8 mouse cellular contexts compared by ENCODE assay signal in the genomic region with DNA sequence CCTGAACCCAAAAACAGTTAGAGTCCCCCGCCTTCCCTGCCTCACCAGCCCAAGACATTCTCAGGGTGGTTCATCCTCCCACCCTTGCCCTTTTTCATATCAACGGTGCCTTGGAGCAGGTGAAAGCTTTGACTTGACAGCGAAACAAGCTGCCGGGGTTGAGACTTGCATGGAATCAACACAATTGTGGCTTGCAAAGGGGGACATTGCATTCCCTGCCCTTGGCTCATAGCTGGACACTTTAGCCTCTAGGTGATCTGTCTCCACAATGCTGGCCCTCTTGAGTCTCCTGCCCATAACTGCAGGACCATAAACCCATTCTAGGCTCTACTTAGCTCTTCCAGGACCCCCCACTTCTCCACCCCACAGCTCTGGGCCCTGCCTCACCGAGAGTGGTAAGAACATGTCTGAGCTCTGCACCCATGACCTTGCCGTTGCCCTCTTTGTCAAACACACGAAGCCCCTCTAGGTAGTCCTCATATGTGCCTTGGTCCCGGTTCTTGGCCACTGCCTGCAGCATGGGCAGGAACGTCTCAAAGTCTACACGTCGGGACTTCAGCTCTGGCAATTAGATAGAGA. TPM values are rescaled to one million over a fixed set of nuclear protein-coding genes. Genes with fewer than 3 reads are reported as not detected.
A peak's percentile ranks its signal among the peaks of the same experiment; 100 is the strongest.
DNase-seq lines count a peak whose midpoint lies in the region; ATAC-seq and TF ChIP-seq lines count a peak whose summit lies in the region.

No protein-coding gene starts in this region.

- H3K9ac ChIP-seq in embryonic facial prominence, embryonic 11.5 days (replicated peaks; ENCODE audit: low read length), result peak overlapping the region; percentile 79
- H3K9ac ChIP-seq in hindbrain, postnatal 0 days (replicated peaks; ENCODE audit: low read length), result peak overlapping the region; percentile 75

- H3K36me3 ChIP-seq in embryonic facial prominence, embryonic 11.5 days (replicated peaks; ENCODE audit: control insufficient read depth, insufficient read depth, low read depth, low read length), result peaks cover 3% of the 10 kb centered on the region; the same call in 1 of the 2 replicates
- H3K36me3 ChIP-seq in hindbrain, postnatal 0 days (ENCODE audit: insufficient read depth, low read length), result peaks cover 9% of the 10 kb centered on the region; the same call in 1 of the 2 replicates

- TF ChIP-seq CTCF in left cerebral cortex, adult 2 months (IDR thresholded peaks at IDR 0.05), result no peak
- no peak for TF ChIP-seq CTCF in hindbrain, postnatal 0 days (IDR thresholded peaks at IDR 0.05; ENCODE audit: low read depth)

- H3K4me1 ChIP-seq in embryonic facial prominence, embryonic 11.5 days (ENCODE audit: control insufficient read depth, insufficient read depth, low read length), result peaks cover 4% of the 10 kb centered on the region; the same call in 1 of the 2 replicates
- H3K4me1 ChIP-seq in hindbrain, postnatal 0 days (ENCODE audit: insufficient read depth, low read length), result peaks cover 20% of the 10 kb centered on the region

- WGBS in embryonic facial prominence, embryonic 11.5 days, result 55% methylated on average over 11 of the region's 11 CpGs
- 52% methylated on average over 11 of the region's 11 CpGs for WGBS in hindbrain, postnatal 0 days

- no peaks in the 10 kb centered on the region for H3K9me3 ChIP-seq in embryonic facial prominence, embryonic 11.5 days (replicated peaks; ENCODE audit: control insufficient read depth, low read length)
- no peaks in the 10 kb centered on the region for H3K9me3 ChIP-seq in hindbrain, postnatal 0 days (ENCODE audit: low read length)

- no peak for ATAC-seq in embryonic facial prominence, embryonic 11.5 days (replicated peaks; ENCODE audit: insufficient number of reproducible peaks, low FRiP score, low TSS enrichment, low read depth)
- no peak for ATAC-seq in hindbrain, postnatal 0 days
- ATAC-seq in megakaryocyte-erythroid progenitor cell, adult 5-6 weeks (replicated peaks; ENCODE audit: low FRiP score, low TSS enrichment, poor library complexity, severe bottlenecking), result no peak

- H3K27me3 ChIP-seq in embryonic facial prominence, embryonic 11.5 days (ENCODE audit: control insufficient read depth, insufficient read depth, low read length), result no peaks in the 10 kb centered on the region
- no peaks in the 10 kb centered on the region for H3K27me3 ChIP-seq in hindbrain, postnatal 0 days (ENCODE audit: insufficient read depth, low read length)

- no peak for DNase-seq in left cerebral cortex, adult 2 months (ENCODE audit: extremely low spot score in 1 of 2, low spot score in 2 of 2)
- no peak for DNase-seq in left cerebral cortex, adult 18-20 months (ENCODE audit: low spot score in 2 of 2)
- no peak for DNase-seq in embryonic facial prominence, embryonic 11.5 days (ENCODE audit: low spot score)
- no peak for DNase-seq in hindbrain, postnatal 0 days (ENCODE audit: low spot score)
- DNase-seq in naive thymus-derived CD4-positive, alpha-beta T cell, adult 2 months (ENCODE audit: low read depth), result peak; percentile 44
- DNase-seq in natural killer cell, adult 2 months (ENCODE audit: low spot score in 2 of 2), result no peak
- DNase-seq in frontal cortex, adult 2 months (ENCODE audit: extremely low spot score in 1 of 2, low spot score in 1 of 2), result no peak

- peak overlapping the region; percentile 66 for H3K4me3 ChIP-seq in left cerebral cortex, adult 2 months
- peak overlapping the region; percentile 67 for H3K4me3 ChIP-seq in embryonic facial prominence, embryonic 11.5 days (ENCODE audit: low read depth, low read length)
- peak overlapping the region; percentile 59 for H3K4me3 ChIP-seq in hindbrain, postnatal 0 days (ENCODE audit: low read length)

- H3K27ac ChIP-seq in left cerebral cortex, adult 2 months, result peak overlapping the region; percentile 96
- H3K27ac ChIP-seq in embryonic facial prominence, embryonic 11.5 days (replicated peaks; ENCODE audit: low read depth, low read length), result peak overlapping the region; percentile 56; the same call in 1 of the 2 replicates
- H3K27ac ChIP-seq in hindbrain, postnatal 0 days, result peak overlapping the region; percentile 91

- intact Hi-C loops in left cerebral cortex, adult 2 months (cut with DNase I), result no loop called here

- H3K4me2 ChIP-seq in embryonic facial prominence, embryonic 11.5 days (ENCODE audit: low read depth, low read length), result peak overlapping the region; percentile 83
- peak overlapping the region; percentile 71 for H3K4me2 ChIP-seq in hindbrain, postnatal 0 days (ENCODE audit: low read depth, low read length)

RNA-seq across cellular contexts. Expression of a gene that starts 0.8 kb away (rescaled TPM):
- total RNA-seq in left cerebral cortex, adult 2 months (2021), result 100 to 1,000 TPM; 555 to 562 TPM
- 100 to 1,000 TPM; 576 to 616 TPM for total RNA-seq in left cerebral cortex, adult 18-20 months (2021)
- 678 and 740 TPM in 2 replicates for polyA plus RNA-seq in embryonic facial prominence, embryonic 11.5 days (2014; fragmentation: Nextera tagmentation; extraction: Ambion mirVana)
- total RNA-seq in hindbrain, postnatal 0 days (2014; rRNA removed), result 565 and 585 TPM in 2 replicates
- polyA plus RNA-seq in hindbrain, postnatal 0 days (2015; fragmentation: Nextera tagmentation; extraction: Ambion mirVana), result 1,081 and 1,089 TPM in 2 replicates
- total RNA-seq in megakaryocyte-erythroid progenitor cell, adult 5-6 weeks (2014; fragmentation: Nextera tagmentation), result 655 and 828 TPM in 2 replicates
- 663 and 819 TPM in 2 replicates for total RNA-seq in megakaryocyte-erythroid progenitor cell, adult 5-6 weeks (2017)
- 1,313 and 1,322 TPM in 2 replicates for polyA plus RNA-seq in frontal cortex, adult 2 months (2012; rRNA removed)

RNA-seq across cellular contexts. Expression of a gene that starts 3.7 kb away (rescaled TPM):
- 10 to 100 TPM; 30.7 to 32.9 TPM for total RNA-seq in left cerebral cortex, adult 2 months (2021)
- 10 to 100 TPM; 31.5 to 34.9 TPM for total RNA-seq in left cerebral cortex, adult 18-20 months (2021)
- 2.3 and 2.9 TPM in 2 replicates for polyA plus RNA-seq in embryonic facial prominence, embryonic 11.5 days (2014; fragmentation: Nextera tagmentation; extraction: Ambion mirVana)
- 27.1 and 34.6 TPM in 2 replicates for total RNA-seq in hindbrain, postnatal 0 days (2014; rRNA removed)
- polyA plus RNA-seq in hindbrain, postnatal 0 days (2015; fragmentation: Nextera tagmentation; extraction: Ambion mirVana), result 4.2 and 4.9 TPM in 2 replicates
- 3.7 and 6.3 TPM in 2 replicates for total RNA-seq in megakaryocyte-erythroid progenitor cell, adult 5-6 weeks (2014; fragmentation: Nextera tagmentation)
- 0.56 TPM in 1 of 2 replicates, not detected in the other for total RNA-seq in megakaryocyte-erythroid progenitor cell, adult 5-6 weeks (2017)
- polyA plus RNA-seq in frontal cortex, adult 2 months (2012; rRNA removed), result 24.7 and 27.5 TPM in 2 replicates

RNA-seq across cellular contexts. Expression of a gene that starts 30.9 kb away (rescaled TPM):
- total RNA-seq in left cerebral cortex, adult 2 months (2021), result 10 to 100 TPM; 10.2 to 10.4 TPM
- 10 to 100 TPM; 13.1 to 13.2 TPM for total RNA-seq in left cerebral cortex, adult 18-20 months (2021)
- 12.5 and 15.8 TPM in 2 replicates for polyA plus RNA-seq in embryonic facial prominence, embryonic 11.5 days (2014; fragmentation: Nextera tagmentation; extraction: Ambion mirVana)
- total RNA-seq in hindbrain, postnatal 0 days (2014; rRNA removed), result 22.9 and 29.0 TPM in 2 replicates
- polyA plus RNA-seq in hindbrain, postnatal 0 days (2015; fragmentation: Nextera tagmentation; extraction: Ambion mirVana), result 13.3 TPM in 2 replicates
- 49.7 and 53.8 TPM in 2 replicates for total RNA-seq in megakaryocyte-erythroid progenitor cell, adult 5-6 weeks (2014; fragmentation: Nextera tagmentation)
- total RNA-seq in megakaryocyte-erythroid progenitor cell, adult 5-6 weeks (2017), result 59.2 and 66.2 TPM in 2 replicates
- 8.3 and 9.8 TPM in 2 replicates for polyA plus RNA-seq in frontal cortex, adult 2 months (2012; rRNA removed)

RNA-seq across cellular contexts. Expression of a gene that starts 35.7 kb away (rescaled TPM):
- 100 to 1,000 TPM; 253 to 254 TPM for total RNA-seq in left cerebral cortex, adult 2 months (2021)
- total RNA-seq in left cerebral cortex, adult 18-20 months (2021), result 100 to 1,000 TPM; 265 to 267 TPM
- 103 and 109 TPM in 2 replicates for polyA plus RNA-seq in embryonic facial prominence, embryonic 11.5 days (2014; fragmentation: Nextera tagmentation; extraction: Ambion mirVana)
- 174 and 181 TPM in 2 replicates for total RNA-seq in hindbrain, postnatal 0 days (2014; rRNA removed)
- polyA plus RNA-seq in hindbrain, postnatal 0 days (2015; fragmentation: Nextera tagmentation; extraction: Ambion mirVana), result 112 and 120 TPM in 2 replicates
- total RNA-seq in megakaryocyte-erythroid progenitor cell, adult 5-6 weeks (2014; fragmentation: Nextera tagmentation), result 98.5 and 119 TPM in 2 replicates
- total RNA-seq in megakaryocyte-erythroid progenitor cell, adult 5-6 weeks (2017), result 62.9 and 73.3 TPM in 2 replicates
- 219 and 255 TPM in 2 replicates for polyA plus RNA-seq in frontal cortex, adult 2 months (2012; rRNA removed)

RNA-seq across cellular contexts. Expression of a gene that starts 52.8 kb away (rescaled TPM):
- total RNA-seq in left cerebral cortex, adult 2 months (2021), result 10 to 100 TPM; 12.4 to 15.7 TPM
- total RNA-seq in left cerebral cortex, adult 18-20 months (2021), result 10 to 100 TPM; 15.9 to 20.7 TPM
- 13.6 and 15.0 TPM in 2 replicates for polyA plus RNA-seq in embryonic facial prominence, embryonic 11.5 days (2014; fragmentation: Nextera tagmentation; extraction: Ambion mirVana)
- total RNA-seq in hindbrain, postnatal 0 days (2014; rRNA removed), result 19.3 and 19.4 TPM in 2 replicates
- 12.5 and 13.8 TPM in 2 replicates for polyA plus RNA-seq in hindbrain, postnatal 0 days (2015; fragmentation: Nextera tagmentation; extraction: Ambion mirVana)
- total RNA-seq in megakaryocyte-erythroid progenitor cell, adult 5-6 weeks (2014; fragmentation: Nextera tagmentation), result 5.6 and 6.7 TPM in 2 replicates
- 8.3 and 10.2 TPM in 2 replicates for total RNA-seq in megakaryocyte-erythroid progenitor cell, adult 5-6 weeks (2017)
- 11.3 and 12.2 TPM in 2 replicates for polyA plus RNA-seq in frontal cortex, adult 2 months (2012; rRNA removed)
